14 mouse cellular contexts compared by ENCODE assay signal in genomic region chr16:10626116-10626515, GRCm38 (mm10).
"Had no signal": no experiment of that assay in that cellular context is flagged by ENCODE, and none has a peak within 500 bp of the region (broad histone marks: within the 10 kb centered on the region; RNA-seq: fewer than 3 reads in every experiment).

No protein-coding gene starts in this region.

- H3K27me3 ChIP-seq: limb, embryonic 15.5 days; liver, embryonic 12.5 days; megakaryocyte, embryonic 14.5 days; midbrain, embryonic 15.5 days; neural tube, embryonic 12.5 days had no signal

- H3K4me1 ChIP-seq: midbrain, embryonic 15.5 days; neural tube, embryonic 12.5 days had no signal

- H3K27ac ChIP-seq: kidney, postnatal 0 days; limb, embryonic 15.5 days; liver, embryonic 12.5 days; macrophage; midbrain, embryonic 15.5 days; neural tube, embryonic 12.5 days had no signal

- H3K9ac ChIP-seq: limb, embryonic 15.5 days; liver, embryonic 12.5 days; lung, embryonic 14.5 days; midbrain, embryonic 15.5 days; neural tube, embryonic 12.5 days had no signal

- H3K4me2 ChIP-seq: limb, embryonic 15.5 days; liver, embryonic 12.5 days; lung, embryonic 14.5 days; midbrain, embryonic 11.5 days; midbrain, embryonic 15.5 days; neural tube, embryonic 12.5 days had no signal

- DNase-seq: kidney, adult 9 months; kidney, postnatal 36 days; lung, embryonic 14.5 days; retina, postnatal 1 day; right cerebral cortex, postnatal 14 days; thymus, postnatal 36 days had no signal

- H3K4me3 ChIP-seq: limb, embryonic 15.5 days; liver, embryonic 12.5 days; megakaryocyte, embryonic 14.5 days; midbrain, embryonic 15.5 days; neural tube, embryonic 12.5 days had no signal

- H3K9me3 ChIP-seq: limb, embryonic 15.5 days; liver, embryonic 12.5 days; megakaryocyte, embryonic 14.5 days; midbrain, embryonic 15.5 days; neural tube, embryonic 12.5 days had no signal

- ATAC-seq: liver, embryonic 12.5 days; midbrain, embryonic 15.5 days had no signal
